Mouse (Mus musculus) kidney, postnatal 0 days (tissue): ENCODE results near the gene Gh. TPM values are rescaled to one million over a fixed set of nuclear protein-coding genes. Genes with fewer than 3 reads are reported as not detected.
A peak's percentile ranks its signal among the peaks of the same experiment; 100 is the strongest.

Experiments
- ATAC-seq: fragments of 200-750 bp; cut with Nextera tagmentation; replicated peaks from 2 replicates; pipeline ENCODE4 v1.8.0; 2017; ENCODE audit warnings: low read depth, moderate number of reproducible peaks, moderate TSS enrichment, moderate library complexity; ENCODE audit not compliant: low FRiP score
- DNase-seq: peaks from one replicate; pipeline ENCODE4 v3.0.0-alpha.2; 2016; ENCODE audit warnings: low spot score
- H3K27ac ChIP-seq: fragments of 300-500 bp; sonication (generic); 2 replicates; pipeline ENCODE4 v1.5.1; 2014; ENCODE audit warnings: mild to moderate bottlenecking
- H3K27me3 ChIP-seq: fragments of 300-500 bp; sonication (generic); 2 replicates; pipeline ENCODE4 v1.6.1; 2014; ENCODE audit warnings: low read length, mixed read lengths; ENCODE audit not compliant: insufficient read depth
- H3K36me3 ChIP-seq: fragments of 300-500 bp; sonication (generic); 2 replicates; pipeline ENCODE4 v1.6.1; 2014; ENCODE audit warnings: low read length, mixed read lengths; ENCODE audit not compliant: insufficient read depth
- H3K4me1 ChIP-seq: fragments of 300-500 bp; sonication (generic); replicated peaks from 2 replicates; pipeline ENCODE4 v1.6.1; 2014; ENCODE audit warnings: antibody characterized with exemption, low read length, mixed read lengths; ENCODE audit not compliant: insufficient read depth
- H3K4me2 ChIP-seq: fragments of 300-500 bp; sonication (generic); 2 replicates; pipeline ENCODE4 v1.6.1; 2014; ENCODE audit warnings: mild to moderate bottlenecking, low read length, moderate library complexity, mixed read lengths
- H3K4me3 ChIP-seq: fragments of 300-500 bp; sonication (generic); replicated peaks from 2 replicates; pipeline ENCODE4 v1.5.1; 2014; ENCODE audit warnings: low read depth, low read length
- H3K9ac ChIP-seq: fragments of 300-500 bp; sonication (generic); 2 replicates; pipeline ENCODE4 v1.6.1; 2014; ENCODE audit warnings: low read depth, low read length
- H3K9me3 ChIP-seq: fragments of 300-500 bp; sonication (generic); replicated peaks from 2 replicates; pipeline ENCODE4 v1.6.1; 2016; ENCODE audit warnings: low read length, inconsistent platforms, mixed read lengths
- CTCF ChIP-seq: IDR thresholded peaks from 2 replicates; pipeline ENCODE4 v1.5.1; 2016; ENCODE audit warnings: antibody characterized with exemption, low read depth, mild to moderate bottlenecking, moderate library complexity
- WGBS: fragments of 180-500 bp; shearing (Covaris S2); extraction: QIAGEN DNeasy Blood & Tissue Kit; methylation state at CpG from one replicate; pipeline ENCODE4 v1.1.7; 2014; 5-methylcytosine and 5-hydroxymethylcytosine counted together
- polyA plus RNA-seq: library from polyadenylated mRNA; unstranded; fragments of >200 nt; fragmentation: Nextera tagmentation; extraction: Ambion mirVana; gene quantifications from 2 replicates; pipeline ENCODE4 v1.2.1, GENCODE M21; 2015

The Gh gene
- polyA plus RNA-seq, 1 experiment from 2014 or later, result not detected

DNA sequence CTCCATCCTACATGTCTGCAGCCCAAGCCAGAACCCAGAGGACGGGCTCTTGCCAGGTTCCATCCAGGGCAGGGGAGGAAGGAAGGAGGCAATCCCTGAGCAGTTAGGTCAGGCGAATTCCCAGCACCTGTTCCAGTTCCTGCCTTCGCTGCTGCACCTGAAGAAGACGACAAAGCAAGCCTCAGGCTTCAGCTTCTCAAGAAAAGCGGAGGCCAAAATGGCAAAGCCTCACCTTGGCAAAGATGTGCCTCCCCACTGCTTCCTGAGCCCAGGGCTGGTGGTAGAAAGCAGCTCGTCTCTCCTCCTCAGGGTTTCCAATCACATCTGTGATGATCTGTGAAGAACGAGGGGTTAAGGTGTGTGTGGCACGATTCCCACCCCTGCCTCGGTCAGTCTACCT lies 37.7 kb downstream of the Gh start:
- DNase-seq, result no peak
- Histone ChIP-seq H3K27ac (no peak overlapping the region), H3K36me3 (peaks cover 69% of the 10 kb centered on the region), H3K9me3 (no peaks in the 10 kb centered on the region), H3K27me3 (no peaks in the 10 kb centered on the region), H3K4me1 (peaks cover 10% of the 10 kb centered on the region), H3K4me2 (no peak overlapping the region), H3K4me3 (no peak overlapping the region), H3K9ac (no peak overlapping the region)
- ATAC-seq, result no peak
- TF ChIP-seq CTCF, result no peak
- WGBS, result 88% methylated on average over 9 of the region's 9 CpGs

- Histone ChIP-seq H3K9me3 (no peaks in the 10 kb centered on the region), H3K36me3 (peaks cover 52% of the 10 kb centered on the region), H3K4me3 (no peak overlapping the region), H3K4me2 (no peak overlapping the region), H3K27me3 (no peaks in the 10 kb centered on the region), H3K4me1 (peaks cover 8% of the 10 kb centered on the region; the same call in 1 of the 2 replicates), H3K9ac (no peak overlapping the region), H3K27ac (no peak overlapping the region)
- ATAC-seq (no peak), DNase-seq (no peak)
- WGBS, result 57% methylated on average over 14 of the region's 14 CpGs
- no peak for TF ChIP-seq CTCF
Observed at GRCm38 (mm10) chr11:106260826-106261450, 40.7 kb downstream of the Gh start.

GRCm38 (mm10) chr11:106256775-106257174 lies 44.9 kb downstream of the Gh start:
- no peaks in the 10 kb centered on the region for H3K27me3 ChIP-seq
- H3K4me2 ChIP-seq, result peak overlapping the region; percentile 92
- H3K9me3 ChIP-seq, result no peaks in the 10 kb centered on the region
- peak overlapping the region; percentile 83; the same call in 1 of the 2 replicates for H3K27ac ChIP-seq
- ATAC-seq, result no peak
- WGBS, result 66% methylated on average over 5 of the region's 5 CpGs
- DNase-seq, result no peak
- TF ChIP-seq CTCF, result no peak
- peaks cover 21% of the 10 kb centered on the region for H3K36me3 ChIP-seq
- peak overlapping the region; percentile 77 for H3K4me3 ChIP-seq
- peak overlapping the region; percentile 79 for H3K9ac ChIP-seq
- peaks cover 8% of the 10 kb centered on the region; the same call in 1 of the 2 replicates for H3K4me1 ChIP-seq

DNA sequence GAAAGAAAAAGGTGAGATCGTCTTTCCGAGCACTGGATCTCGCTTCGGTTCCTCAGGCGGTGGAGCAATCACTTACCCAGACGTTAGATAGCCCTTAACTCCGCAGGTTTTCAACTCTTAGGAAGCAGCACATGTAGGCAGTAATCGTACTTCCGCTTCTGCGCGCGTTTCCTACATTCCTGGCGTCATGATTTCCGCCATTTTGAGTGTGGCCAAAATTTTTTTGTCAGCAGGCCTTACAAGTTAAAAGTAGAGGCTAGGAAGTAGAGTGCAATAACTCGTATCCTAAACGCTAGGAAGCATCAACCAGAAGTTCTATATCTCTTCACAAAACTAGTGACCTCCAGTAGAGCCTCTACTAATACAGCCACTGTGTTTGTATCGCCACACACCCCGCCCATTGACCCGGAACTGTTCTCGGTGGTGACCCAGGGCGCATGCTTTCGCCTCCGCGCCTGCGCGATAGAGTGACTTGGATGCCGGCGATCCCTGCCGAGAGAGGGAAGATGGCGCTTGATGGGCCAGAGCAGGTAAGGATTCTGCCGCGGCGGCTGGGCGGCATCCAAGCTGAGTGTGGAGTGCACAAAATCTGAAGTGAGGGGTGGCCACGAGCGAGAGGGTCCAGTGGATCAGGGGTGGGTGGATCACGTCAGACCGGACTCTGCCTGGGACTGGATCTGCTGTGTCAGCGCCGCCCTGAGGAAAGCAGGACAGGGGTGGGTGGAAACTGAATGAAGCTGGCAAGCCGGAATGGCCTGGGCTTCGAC lies 45.8 kb downstream of the Gh start, which contains the start of the genes Ftsj3 and Psmc5:
TSS of gene Ftsj3 (minus strand) at position 395 of the 767 bp plus-strand sequence.
TSS of gene Psmc5 (plus strand) at position 470 of the 767 bp plus-strand sequence.
- TF ChIP-seq CTCF, result peak; percentile 39; the same call in 1 of the 2 replicates
- WGBS, result under 1% methylated on average over 42 of the region's 42 CpGs
- Histone ChIP-seq H3K4me3 (peak within 1 kb of the TSS; percentile 77), H3K4me2 (peak within 1 kb of the TSS; percentile 92), H3K9me3 (no peaks in the 10 kb centered on the region), H3K27me3 (no peaks in the 10 kb centered on the region), H3K4me1 (peaks cover 8% of the 10 kb centered on the region; the same call in 1 of the 2 replicates), H3K36me3 (peaks cover 14% of the 10 kb centered on the region), H3K27ac (peak within 1 kb of the TSS; percentile 83), H3K9ac (peak within 1 kb of the TSS; percentile 79)
- ATAC-seq (peak; percentile 90), DNase-seq (peak; percentile 98)

DNA sequence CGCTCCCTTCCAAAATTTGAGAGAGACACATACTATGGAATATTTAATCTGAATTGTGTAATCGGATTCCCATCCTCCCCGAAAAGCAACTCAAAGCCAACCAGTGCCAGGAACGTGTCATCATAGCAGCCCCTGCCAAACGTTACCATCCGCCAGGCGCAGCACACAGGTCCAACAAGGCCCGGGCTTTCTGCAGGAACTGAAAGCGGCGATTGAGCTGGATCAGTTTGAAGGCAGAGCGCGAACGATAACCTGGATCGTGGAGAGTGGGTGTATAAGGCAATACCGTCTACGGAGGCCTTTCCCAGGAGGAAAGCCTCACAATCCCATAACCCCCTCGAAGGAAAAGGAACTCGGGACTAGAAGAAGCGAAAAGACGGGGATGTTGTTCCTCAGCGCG lies 46.5 kb downstream of the Gh start:
- TF ChIP-seq CTCF, result no peak
- Histone ChIP-seq H3K36me3 (peaks cover 17% of the 10 kb centered on the region), H3K27me3 (no peaks in the 10 kb centered on the region), H3K27ac (peak overlapping the region; percentile 83; the same call in 1 of the 2 replicates), H3K9me3 (no peaks in the 10 kb centered on the region), H3K4me2 (peak overlapping the region; percentile 92), H3K4me3 (peak overlapping the region; percentile 77), H3K9ac (peak overlapping the region; percentile 79), H3K4me1 (peaks cover 8% of the 10 kb centered on the region; the same call in 1 of the 2 replicates)
- 2% methylated on average over 22 of the region's 22 CpGs for WGBS
- DNase-seq, result no peak
- ATAC-seq, result no peak

- ATAC-seq (no peak), DNase-seq (no peak)
- no peaks in the 10 kb centered on the region for H3K27me3 ChIP-seq
- peak overlapping the region; percentile 79; the same call in 1 of the 2 replicates for H3K9ac ChIP-seq
- 16% methylated on average over 2 of the region's 2 CpGs for WGBS
- no peak overlapping the region for H3K27ac ChIP-seq
- H3K4me3 ChIP-seq, result peak overlapping the region; percentile 77
- H3K9me3 ChIP-seq, result no peaks in the 10 kb centered on the region
- H3K4me2 ChIP-seq, result peak overlapping the region; percentile 92
- H3K4me1 ChIP-seq, result peaks cover 8% of the 10 kb centered on the region; the same call in 1 of the 2 replicates
- TF ChIP-seq CTCF, result no peak
- H3K36me3 ChIP-seq, result peaks cover 21% of the 10 kb centered on the region
Observed at GRCm38 (mm10) chr11:106254767-106255166, 46.9 kb downstream of the Gh start.

Other genes with a start within 250 kb of the Gh start
- gene Taco1, start 235.8 kb downstream of the Gh start, polyA plus RNA-seq, result 10.5 and 10.8 TPM in 2 replicates
- gene Map3k3, start 217.3 kb downstream of the Gh start, polyA plus RNA-seq, result 20.0 and 20.5 TPM in 2 replicates
- gene Gm10840, start 141.0 kb downstream of the Gh start, polyA plus RNA-seq, result not detected in 2 replicates
- gene Limd2, start 141.0 kb downstream of the Gh start, polyA plus RNA-seq, result 132 and 140 TPM in 2 replicates
- gene Strada, start 99.7 kb downstream of the Gh start, polyA plus RNA-seq, result 19.9 and 21.6 TPM in 2 replicates
- 81.1 and 88.0 TPM in 2 replicates for gene Ccdc47, start 85.5 kb downstream of the Gh start, polyA plus RNA-seq
- 48.6 and 52.1 TPM in 2 replicates for gene Ddx42, start 84.9 kb downstream of the Gh start, polyA plus RNA-seq
- 40.6 and 45.1 TPM in 2 replicates for gene Ftsj3, start 45.8 kb downstream of the Gh start, polyA plus RNA-seq
- gene Psmc5, start 45.7 kb downstream of the Gh start, polyA plus RNA-seq, result 223 and 251 TPM in 2 replicates
- gene Smarcd2, start 28.9 kb downstream of the Gh start, polyA plus RNA-seq, result 42.7 and 44.6 TPM in 2 replicates
- gene Tcam1, start 25.2 kb downstream of the Gh start, polyA plus RNA-seq, result 0.49 and 0.59 TPM in 2 replicates
- 7.7 and 7.8 TPM in 2 replicates for gene Cd79b, start 12.9 kb upstream of the Gh start, polyA plus RNA-seq
- 0.22 and 0.37 TPM in 2 replicates for gene Scn4a, start 51.4 kb upstream of the Gh start, polyA plus RNA-seq
- gene Prr29, start 63.6 kb upstream of the Gh start, polyA plus RNA-seq, result 0.15 and 0.24 TPM in 2 replicates
- gene Icam2, start 86.2 kb upstream of the Gh start, polyA plus RNA-seq, result 62.5 and 63.3 TPM in 2 replicates
- gene Ern1, start 186.0 kb upstream of the Gh start, polyA plus RNA-seq, result 3.3 and 3.5 TPM in 2 replicates